Mouse (Mus musculus): ENCODE results near the gene Spop. TPM values are rescaled to one million over a fixed set of nuclear protein-coding genes. Genes with fewer than 3 reads are reported as not detected.
A peak's percentile ranks its signal among the peaks of the same experiment; 100 is the strongest.
"Not testable (repeated sequence)": the region's sequence is repeated elsewhere in the genome, so short reads cannot be mapped to it uniquely, and the experiment has no call there.

The Spop gene
- total RNA-seq, 1 experiment from 2014 or later, result 110 TPM

GRCm38 (mm10) chr11:95495883-95496282 is 82.0 kb downstream of the Spop start:
- peak; percentile 70 for DNase-seq

GRCm38 (mm10) chr11:95497921-95498320 is 84.0 kb downstream of the Spop start:
- no peak for DNase-seq

DNA sequence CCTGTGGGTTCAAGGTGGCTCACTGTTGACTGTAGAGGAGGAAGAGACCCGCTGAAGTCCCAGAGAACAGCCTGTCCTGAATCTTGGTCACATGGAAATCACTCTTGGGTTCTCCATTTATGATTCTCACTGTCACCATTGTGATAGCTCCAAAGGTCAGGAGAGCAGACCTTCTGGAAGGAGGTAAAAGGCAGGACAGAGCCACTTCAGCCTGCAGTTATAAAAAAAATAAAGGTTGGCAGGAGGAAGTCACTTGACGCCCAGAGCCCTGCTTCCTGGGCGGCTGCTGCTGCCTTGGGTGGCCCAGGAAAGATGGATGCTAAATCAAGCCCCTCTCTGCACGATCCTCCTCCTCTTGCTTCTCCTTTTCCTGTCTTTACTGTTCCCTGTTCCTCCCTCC is 86.5 kb downstream of the Spop start:
- DNase-seq, result no peak

GRCm38 (mm10) chr11:95500836-95501235 is 87.0 kb downstream of the Spop start:
- no peak for DNase-seq

DNA sequence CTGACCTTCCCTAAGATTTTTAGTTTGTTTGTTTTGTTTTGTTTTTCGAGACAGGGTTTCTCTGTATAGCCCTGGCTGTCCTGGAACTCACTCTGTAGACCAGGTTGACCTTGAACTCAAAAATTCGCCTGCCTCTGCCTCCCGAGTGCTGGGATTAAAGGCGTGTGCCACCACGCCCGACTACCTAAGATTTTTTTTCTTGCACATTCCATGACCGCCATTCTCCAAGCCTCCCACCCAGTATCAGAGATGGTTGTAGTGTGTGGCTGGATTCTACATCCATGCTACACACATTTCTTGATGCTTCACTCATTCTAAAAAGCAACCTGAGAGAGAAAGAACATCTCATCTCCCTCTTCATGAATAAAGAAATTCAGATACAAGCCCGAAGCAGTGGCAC is 87.9 kb downstream of the Spop start:
- DNase-seq, result not testable (repeated sequence)

DNA sequence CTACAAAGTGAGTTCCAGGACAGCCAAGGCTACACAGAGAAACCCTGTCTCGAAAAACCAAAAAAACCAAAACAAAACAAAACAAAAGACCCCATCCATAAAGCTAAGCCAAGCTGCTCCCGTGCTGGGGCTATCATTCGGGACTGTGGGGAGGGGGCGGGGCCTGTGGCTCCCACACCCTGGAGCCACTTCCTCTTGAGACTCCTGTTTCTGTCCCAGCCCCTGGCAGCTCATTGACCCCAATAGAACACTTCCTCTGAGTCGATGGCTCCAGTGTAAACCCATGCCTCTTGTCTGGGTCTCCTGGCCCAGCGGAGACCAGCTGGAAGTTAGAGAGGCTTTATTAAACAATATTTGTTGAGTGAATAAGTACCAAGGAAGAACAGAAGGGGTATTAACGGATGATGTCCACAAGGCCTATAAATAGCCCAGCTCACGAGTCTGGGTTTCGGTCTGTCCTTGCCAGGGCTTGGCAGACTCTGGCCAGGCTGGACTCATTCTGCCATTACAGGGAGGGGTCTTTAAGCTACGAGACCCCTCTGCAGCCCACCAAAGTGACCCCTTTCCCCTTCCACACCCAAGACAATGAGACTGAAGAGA is 89.8 kb downstream of the Spop start:
- no peak for DNase-seq

DNA sequence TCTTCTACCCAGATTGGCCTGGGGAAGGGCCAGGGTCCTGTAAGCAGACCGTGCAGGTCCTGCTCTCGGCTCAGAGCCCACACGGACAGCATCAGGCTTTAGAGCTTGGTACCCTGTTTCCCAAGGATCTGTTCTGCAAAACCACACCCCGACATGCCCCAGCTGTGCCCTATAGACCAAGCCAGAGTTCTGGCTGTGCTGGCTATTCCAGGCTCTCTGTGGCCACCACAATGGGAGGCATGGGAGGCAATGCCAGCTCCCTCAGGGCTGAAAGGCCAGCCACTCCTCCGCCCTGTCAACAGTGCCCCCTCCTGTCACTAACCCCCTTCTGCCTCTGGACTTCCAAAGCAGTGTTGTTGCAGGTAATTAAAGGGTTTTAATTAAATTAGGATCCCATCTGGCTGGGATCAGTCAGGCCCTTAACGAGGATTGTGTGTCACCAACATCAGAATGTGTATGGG is 90.4 kb downstream of the Spop start:
- DNase-seq, result peak; percentile 37

DNA sequence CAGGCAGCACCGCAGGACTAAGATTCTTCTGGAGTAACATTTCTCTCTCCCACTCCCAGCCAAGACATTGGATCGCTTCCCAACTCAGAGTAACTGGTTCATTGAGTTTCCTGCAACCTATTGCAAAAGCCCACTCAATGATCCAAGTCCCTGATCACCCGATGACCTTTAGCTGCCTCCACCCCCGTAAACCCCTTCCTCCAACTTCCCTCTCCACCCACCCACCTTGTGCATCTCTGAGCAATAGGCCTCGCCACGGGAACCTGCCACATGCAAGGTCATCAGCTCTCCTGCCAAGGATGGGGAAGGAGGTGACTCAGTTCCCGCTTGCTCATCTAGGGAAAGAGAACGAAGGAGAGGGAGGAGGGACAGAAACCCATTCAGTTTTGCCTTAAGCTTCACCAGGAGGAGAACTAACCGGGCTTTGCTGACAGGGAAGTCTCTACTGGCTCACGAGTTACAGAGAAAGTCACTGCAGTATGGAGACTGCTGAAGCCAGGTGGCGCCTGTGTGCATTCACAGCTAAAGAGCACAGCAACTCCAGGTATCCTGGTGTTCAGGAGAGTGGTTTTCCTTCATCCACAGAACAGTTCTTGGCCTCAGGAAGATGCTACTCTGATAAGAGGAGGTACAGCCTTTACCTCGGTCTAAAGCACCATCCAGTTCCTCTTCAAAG is 93.3 kb downstream of the Spop start:
- peak; percentile 82 for DNase-seq

DNA sequence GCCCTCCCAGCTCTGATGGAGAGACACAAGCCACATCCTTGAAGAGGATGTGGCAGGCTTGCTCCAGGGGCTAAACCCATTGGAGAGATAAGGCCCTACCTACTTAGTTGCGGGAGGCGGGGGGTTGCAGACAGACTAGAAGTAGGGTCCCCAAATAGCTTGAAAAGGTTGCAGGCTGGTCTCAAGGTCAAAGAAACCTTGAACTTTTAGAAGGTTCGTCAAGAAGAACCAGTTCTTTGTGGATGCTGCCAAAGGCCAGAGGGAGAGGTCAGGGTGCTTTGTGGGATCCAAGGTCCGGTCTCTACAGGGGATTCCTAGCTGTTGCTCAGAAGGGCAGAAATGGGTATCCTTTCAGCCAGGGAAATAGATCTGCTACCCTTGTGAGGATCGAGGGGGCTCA is 93.9 kb downstream of the Spop start:
- peak; percentile 32 for DNase-seq

- DNase-seq, result peak; percentile 34
Measured at GRCm38 (mm10) chr11:95508211-95508926, 94.5 kb downstream of the Spop start.

- peak; percentile 79 for DNase-seq
Measured at GRCm38 (mm10) chr11:95509126-95509717, 95.3 kb downstream of the Spop start.

GRCm38 (mm10) chr11:95510631-95511030 is 96.8 kb downstream of the Spop start:
- DNase-seq, result no peak

DNA sequence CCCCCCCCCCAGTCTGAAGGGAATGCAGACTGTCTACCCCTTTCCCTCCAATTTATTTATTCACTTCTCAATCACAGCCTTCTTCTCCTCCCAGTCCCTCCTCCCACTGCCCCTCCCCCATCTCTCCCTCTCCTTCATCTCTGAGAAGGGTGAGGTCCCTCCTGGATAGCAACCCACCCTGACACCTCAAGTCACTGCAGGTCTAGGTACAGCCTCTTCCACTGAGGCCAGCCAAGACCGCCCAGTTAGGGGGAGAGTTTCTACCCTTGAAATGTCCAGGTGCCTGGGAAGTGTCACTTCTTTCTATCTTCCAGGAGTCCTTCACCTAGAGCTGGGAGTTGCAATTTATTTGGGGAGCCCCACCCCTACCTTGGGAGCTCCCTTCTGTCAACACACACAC is 98.0 kb downstream of the Spop start:
- no peak for DNase-seq

- no peak for DNase-seq
Measured at GRCm38 (mm10) chr11:95512383-95512782, 98.5 kb downstream of the Spop start.

DNA sequence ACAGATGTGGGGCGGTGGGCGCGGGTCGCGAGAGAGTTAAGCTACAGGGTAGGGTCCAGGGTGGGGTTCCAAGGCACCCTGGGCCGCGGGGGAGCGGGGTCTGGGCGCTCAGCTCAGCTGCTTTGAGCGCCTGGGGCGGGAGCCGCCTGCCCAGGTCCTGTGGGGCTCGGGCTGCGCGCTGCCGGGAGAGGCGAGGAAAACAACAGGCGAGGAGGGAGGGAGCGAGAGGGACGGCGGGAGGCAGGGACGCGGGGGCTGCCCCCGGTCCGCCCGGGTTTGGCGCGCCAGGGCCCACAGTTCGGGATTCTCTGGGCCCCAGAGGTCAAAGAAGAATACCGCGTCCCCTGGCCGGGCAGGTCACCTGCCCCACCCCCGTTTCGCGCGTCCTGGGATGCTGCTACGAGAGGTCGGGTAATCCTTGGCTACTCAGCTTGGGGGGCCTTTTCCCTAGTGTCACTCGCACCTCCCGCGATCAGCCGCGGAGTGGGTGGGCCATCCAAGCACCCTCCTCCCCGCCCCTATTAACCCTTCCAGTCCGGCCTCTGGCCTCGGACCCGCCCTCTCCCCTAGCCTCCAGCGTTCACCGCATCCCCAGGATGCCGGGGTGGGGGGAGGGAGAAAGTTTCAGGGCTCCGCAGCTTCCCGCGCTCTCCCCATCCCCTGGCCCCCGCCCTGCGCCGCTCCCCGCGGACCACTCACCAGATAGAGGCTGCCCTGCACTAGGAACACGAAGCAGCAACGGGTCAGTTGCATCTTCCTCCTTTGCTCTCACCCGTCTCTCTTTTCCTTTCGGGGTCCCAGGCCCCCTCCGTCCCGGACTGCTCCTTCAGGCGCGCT is 99.8 kb downstream of the Spop start:
- peak; percentile 53 for DNase-seq

DNA sequence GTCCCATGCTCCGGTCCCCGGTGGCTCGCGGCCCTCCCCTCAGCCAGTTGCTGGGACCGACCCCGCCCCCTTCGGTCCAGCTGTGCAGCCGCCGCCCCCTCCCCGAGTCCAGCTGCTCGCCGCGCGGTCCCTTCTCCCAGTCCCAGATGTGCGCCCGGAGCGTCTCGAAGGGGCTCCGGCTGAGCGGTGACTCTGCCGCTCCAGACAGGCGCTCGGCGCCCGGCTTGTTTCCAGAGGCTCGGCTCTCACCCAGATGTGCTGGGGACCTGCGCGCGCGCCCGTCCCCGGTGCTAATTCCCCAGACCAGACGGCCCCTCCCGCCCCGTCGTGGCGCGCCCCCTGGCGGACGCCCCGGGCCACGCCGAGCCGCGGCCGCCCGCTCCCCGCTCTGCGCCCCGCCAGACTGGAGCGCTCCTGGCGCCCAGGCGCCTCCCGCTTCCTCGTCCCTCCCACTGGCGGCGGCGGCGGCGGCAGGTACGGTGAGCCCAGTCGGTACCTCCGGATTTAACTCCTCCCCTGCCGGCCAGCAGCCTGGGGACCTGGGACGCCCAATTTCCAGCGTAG is 100.5 kb downstream of the Spop start, which contains the start of gene Nxph3:
Gene Nxph3, minus strand, starts transcription at position 273 of the 564 bp plus-strand sequence.
- DNase-seq, result peak; percentile 91

- no peak for DNase-seq
Measured at GRCm38 (mm10) chr11:95515376-95516323, 101.8 kb downstream of the Spop start.

DNA sequence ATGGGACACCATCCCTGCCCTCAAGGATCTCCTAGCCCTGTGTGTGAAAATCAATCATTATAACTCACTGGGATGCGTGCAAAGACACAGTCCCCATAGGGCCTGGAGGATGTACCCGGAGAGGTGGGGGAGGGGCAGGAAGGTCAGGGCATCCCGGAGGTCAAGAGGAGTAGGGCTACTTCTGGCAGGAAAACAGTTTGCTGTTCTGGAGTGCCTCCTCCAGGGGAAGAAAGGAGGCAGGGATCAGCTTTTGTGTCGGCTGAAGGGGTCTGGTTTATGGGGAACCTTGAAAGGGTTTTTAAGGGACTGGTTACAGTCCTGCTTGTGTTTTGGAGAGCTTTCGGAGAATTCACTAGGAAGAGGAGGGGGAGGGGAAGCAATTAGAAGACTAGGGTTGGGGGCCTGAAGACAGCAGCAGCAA is 102.6 kb downstream of the Spop start:
- no peak for DNase-seq

- DNase-seq, result no peak
Measured at GRCm38 (mm10) chr11:95517162-95517561, 103.3 kb downstream of the Spop start.

GRCm38 (mm10) chr11:95519299-95519698 is 105.4 kb downstream of the Spop start:
- DNase-seq, result no peak

Measured in adrenal gland, postnatal 14 days (tissue).